Mouse (Mus musculus) bone marrow macrophage, adult 2 months (primary cell): Measurements from ENCODE around the gene Sumo1. TPM values are rescaled to one million over a fixed set of nuclear protein-coding genes. Genes with fewer than 3 reads are reported as not detected.

Experiments
- H3K27ac ChIP-seq: 2 replicates; pipeline ENCODE4 v1.5.1; 2012; ENCODE audit warnings: low read depth, low read length; ENCODE audit not compliant: insufficient read depth
- H3K4me1 ChIP-seq: 2 replicates; pipeline ENCODE4 v1.6.1; 2012; ENCODE audit warnings: low read length; ENCODE audit not compliant: control insufficient read depth, insufficient read depth
- H3K4me3 ChIP-seq: 2 replicates; pipeline ENCODE4 v1.5.1; 2012; ENCODE audit warnings: mild to moderate bottlenecking, low read length, moderate library complexity; ENCODE audit not compliant: insufficient read depth
- CTCF ChIP-seq: IDR thresholded peaks from 2 replicates; pipeline ENCODE4 v1.5.1; 2012; ENCODE audit warnings: low read depth, mild to moderate bottlenecking, low read length, moderate library complexity
- POLR2A ChIP-seq: IDR thresholded peaks from 2 replicates; pipeline ENCODE4 v1.6.1; 2012; ENCODE audit warnings: mild to moderate bottlenecking, low read depth, low read length, borderline replicate concordance
- polyA plus RNA-seq: library from polyadenylated mRNA; stranded (reverse); fragments of >200 nt; gene quantifications from 2 replicates; pipeline ENCODE4 v1.2.4, GENCODE M21; 2012; ENCODE audit not compliant: missing spikeins, insufficient read depth, insufficient read length

Gene Sumo1
- polyA plus RNA-seq, 1 experiment, result 176 TPM

- Histone ChIP-seq H3K4me3 (no peak overlapping the region), H3K4me1 (peaks cover 14% of the 10 kb centered on the region), H3K27ac (no peak overlapping the region)
- TF ChIP-seq POLR2A (no peak), CTCF (no peak)
These were observed 75.9 kb downstream of the Sumo1 start for GRCm38 (mm10) chr1:59594586-59595266.

DNA sequence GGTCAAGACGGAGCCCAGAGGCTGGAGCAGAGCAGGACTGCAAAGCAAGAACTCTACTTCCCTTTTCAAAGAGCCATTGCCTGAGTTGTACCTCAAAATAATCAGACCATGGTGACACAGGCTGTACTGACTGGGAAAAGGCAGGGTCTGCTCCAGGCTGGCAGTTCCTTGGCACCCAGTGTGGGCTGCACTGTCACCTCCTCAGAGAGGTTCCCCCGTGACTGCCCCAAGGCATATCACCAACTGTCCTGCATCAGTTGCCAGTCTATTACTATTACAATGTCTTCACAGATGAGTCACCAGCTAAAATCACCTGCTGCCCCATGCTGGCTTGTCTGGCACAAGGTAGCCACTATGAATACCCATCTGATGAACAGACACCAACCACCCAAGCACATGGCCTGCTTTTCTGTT is 77.0 kb downstream of the Sumo1 start:
- H3K27ac ChIP-seq, result peak overlapping the region; percentile 80
- H3K4me3 ChIP-seq, result peak overlapping the region; percentile 21; the same call in 1 of the 2 replicates
- TF ChIP-seq CTCF (no peak), POLR2A (no peak)
- H3K4me1 ChIP-seq, result peaks cover 14% of the 10 kb centered on the region

DNA sequence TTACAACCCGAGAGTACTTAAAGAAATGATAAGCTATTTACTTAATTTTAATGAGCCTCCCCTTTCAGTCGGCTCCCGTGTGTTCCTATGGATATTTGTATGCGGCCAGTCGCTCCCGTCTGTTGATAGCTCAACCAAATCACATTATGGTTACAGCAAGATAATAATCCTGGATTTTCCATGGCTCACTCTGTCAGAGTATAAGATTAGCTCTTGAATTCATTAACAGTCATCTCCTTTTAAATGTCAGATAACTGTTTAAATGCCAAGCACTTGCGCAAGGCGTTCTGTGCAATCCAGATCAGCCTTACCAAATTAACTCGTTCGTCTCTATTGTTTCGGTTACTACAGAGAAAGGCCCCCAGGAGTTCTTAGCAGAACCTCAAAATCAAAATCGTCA is 77.8 kb downstream of the Sumo1 start:
- H3K4me1 ChIP-seq, result peaks cover 14% of the 10 kb centered on the region
- peak overlapping the region; percentile 80 for H3K27ac ChIP-seq
- H3K4me3 ChIP-seq, result peak overlapping the region; percentile 21; the same call in 1 of the 2 replicates
- TF ChIP-seq POLR2A (no peak), CTCF (no peak)

DNA sequence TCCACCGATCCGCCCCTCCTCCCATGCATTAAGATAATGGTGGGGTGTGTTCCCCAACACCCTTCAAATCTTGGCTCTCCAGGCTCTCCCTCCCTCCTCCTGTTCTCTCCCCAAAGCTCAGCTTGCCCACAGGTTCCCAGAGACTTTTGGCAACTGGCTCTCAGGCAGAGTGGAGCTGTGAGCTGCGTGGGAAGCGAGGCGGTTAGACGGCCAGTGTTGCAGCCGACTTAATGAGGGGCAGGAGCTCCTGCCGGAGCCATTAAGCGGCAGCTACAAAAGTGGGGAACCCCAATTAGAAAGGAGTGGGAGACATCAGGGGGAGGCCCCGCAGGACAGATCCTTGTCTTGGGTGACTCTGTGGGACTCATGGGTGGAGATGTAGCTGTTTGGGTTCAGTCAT is 78.3 kb downstream of the Sumo1 start:
- TF ChIP-seq CTCF (no peak), POLR2A (no peak)
- no peak overlapping the region for H3K4me3 ChIP-seq
- no peak overlapping the region for H3K27ac ChIP-seq
- peaks cover 14% of the 10 kb centered on the region for H3K4me1 ChIP-seq

- Histone ChIP-seq H3K27ac (no peak overlapping the region), H3K4me1 (peaks cover 18% of the 10 kb centered on the region), H3K4me3 (no peak overlapping the region)
- TF ChIP-seq POLR2A (no peak), CTCF (no peak)
These were observed 81.4 kb downstream of the Sumo1 start for GRCm38 (mm10) chr1:59589271-59589670.

GRCm38 (mm10) chr1:59584656-59585410 is 85.8 kb downstream of the Sumo1 start:
- Histone ChIP-seq H3K27ac (no peak overlapping the region), H3K4me3 (no peak overlapping the region), H3K4me1 (peaks cover 17% of the 10 kb centered on the region)
- TF ChIP-seq POLR2A, result no peak
- TF ChIP-seq CTCF, result peak; percentile 87

GRCm38 (mm10) chr1:59580880-59581279 is 89.8 kb downstream of the Sumo1 start:
- Histone ChIP-seq H3K4me3 (no peak overlapping the region), H3K27ac (no peak overlapping the region), H3K4me1 (peaks cover 26% of the 10 kb centered on the region)
- TF ChIP-seq POLR2A, result no peak
- no peak for TF ChIP-seq CTCF

- Histone ChIP-seq H3K27ac (no peak overlapping the region), H3K4me3 (no peak overlapping the region), H3K4me1 (peaks cover 26% of the 10 kb centered on the region)
- TF ChIP-seq CTCF (no peak), POLR2A (no peak)
These were observed 90.4 kb downstream of the Sumo1 start for GRCm38 (mm10) chr1:59580131-59580751.

GRCm38 (mm10) chr1:59579327-59579726 is 91.3 kb downstream of the Sumo1 start:
- TF ChIP-seq CTCF (no peak), POLR2A (no peak)
- Histone ChIP-seq H3K4me1 (peaks cover 24% of the 10 kb centered on the region), H3K27ac (no peak overlapping the region), H3K4me3 (no peak overlapping the region)

DNA sequence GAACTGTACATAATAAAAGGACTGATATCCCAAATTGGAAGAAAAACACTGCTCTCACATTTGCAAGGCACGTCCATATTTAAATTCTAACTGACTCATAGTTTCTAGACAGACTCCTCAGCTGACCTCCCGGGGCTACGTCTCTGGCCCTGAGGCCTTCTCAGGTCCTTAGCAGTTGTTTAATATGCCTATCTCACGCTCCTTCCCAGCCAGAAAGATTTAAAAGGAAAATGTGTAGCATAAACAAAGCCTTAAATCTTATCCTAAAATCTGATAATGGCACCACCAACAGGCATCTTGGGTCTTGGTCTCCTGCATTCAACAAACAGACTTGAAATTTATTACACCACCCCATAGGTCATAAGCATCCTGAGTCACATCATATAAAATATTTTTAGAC is 91.9 kb downstream of the Sumo1 start:
- H3K4me1 ChIP-seq, result peaks cover 19% of the 10 kb centered on the region
- H3K4me3 ChIP-seq, result no peak overlapping the region
- H3K27ac ChIP-seq, result no peak overlapping the region
- TF ChIP-seq CTCF, result no peak
- TF ChIP-seq POLR2A, result no peak
